Mouse (Mus musculus): Measurements from ENCODE around the gene Pqlc3. TPM values are rescaled to one million over a fixed set of nuclear protein-coding genes. Genes with fewer than 3 reads are reported as not detected.

Gene Pqlc3
- polyA plus RNA-seq (2015; fragmentation: Nextera tagmentation; extraction: Ambion mirVana): 1.7 and 2.1 TPM in 2 replicates

DNA sequence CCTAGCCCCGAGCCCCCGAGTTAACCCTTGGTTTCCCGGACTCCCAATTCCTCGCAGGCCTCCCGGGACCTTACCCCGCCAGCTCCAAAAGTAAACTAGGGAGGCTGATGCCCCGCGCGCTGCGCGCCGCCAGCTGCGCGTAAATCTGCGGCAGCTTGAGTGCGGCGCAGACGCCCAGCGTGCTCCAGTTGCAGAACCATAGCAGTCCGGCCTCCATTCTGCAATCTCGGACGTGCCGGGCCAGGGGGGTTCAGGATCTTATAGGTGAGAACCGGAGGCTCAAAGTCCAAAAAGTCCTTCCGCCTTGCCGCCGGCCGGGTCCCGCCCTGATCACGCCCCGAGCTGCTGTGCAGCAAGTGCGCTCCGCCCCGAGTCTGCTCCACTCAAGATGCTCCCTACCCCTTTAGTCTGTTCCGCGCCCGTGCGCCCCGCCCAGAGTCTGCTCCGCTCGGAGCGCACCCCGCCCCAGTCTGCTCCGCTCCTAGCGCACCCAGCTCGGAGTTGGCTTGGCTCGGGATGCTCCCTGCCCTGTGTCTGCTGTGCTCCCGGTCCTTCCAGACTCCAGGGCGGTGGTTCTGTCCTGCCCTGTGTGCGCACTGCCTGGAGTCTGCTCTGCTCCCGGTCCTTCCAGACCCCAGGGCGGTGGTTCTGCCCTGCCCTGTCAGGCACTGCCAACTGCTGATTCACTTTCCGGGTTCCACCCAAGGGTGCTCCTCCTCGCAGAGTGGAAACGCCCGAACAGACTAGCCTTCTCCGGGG lies at the start of gene Pqlc3:
Gene Pqlc3 (minus strand): TSS at position 670 of the 759 bp plus-strand sequence.
- Histone ChIP-seq H3K9me3 (ENCODE audit: control insufficient read depth, low read length) (no peaks in the 10 kb centered on the region), H3K4me3 (ENCODE audit: low read length) (peak within 1 kb of the TSS; percentile 49), H3K4me1 (ENCODE audit: control insufficient read depth, insufficient read depth, low read depth, low read length) (peaks cover 6% of the 10 kb centered on the region), H3K36me3 (ENCODE audit: control insufficient read depth, insufficient read depth, low read length) (no peaks in the 10 kb centered on the region), H3K27ac (ENCODE audit: low read depth, low read length) (no peak within 1 kb of the TSS), H3K9ac (ENCODE audit: low read depth, low read length) (peak within 1 kb of the TSS; percentile 6; the same call in 1 of the 2 replicates), H3K27me3 (replicated peaks; ENCODE audit: control insufficient read depth, insufficient read depth, low read length) (peaks cover 25% of the 10 kb centered on the region), H3K4me2 (ENCODE audit: low read length) (peak within 1 kb of the TSS; percentile 66)
- peak; percentile 79 for ATAC-seq
- WGBS: 1% methylated on average over 57 of the region's 57 CpGs

DNA sequence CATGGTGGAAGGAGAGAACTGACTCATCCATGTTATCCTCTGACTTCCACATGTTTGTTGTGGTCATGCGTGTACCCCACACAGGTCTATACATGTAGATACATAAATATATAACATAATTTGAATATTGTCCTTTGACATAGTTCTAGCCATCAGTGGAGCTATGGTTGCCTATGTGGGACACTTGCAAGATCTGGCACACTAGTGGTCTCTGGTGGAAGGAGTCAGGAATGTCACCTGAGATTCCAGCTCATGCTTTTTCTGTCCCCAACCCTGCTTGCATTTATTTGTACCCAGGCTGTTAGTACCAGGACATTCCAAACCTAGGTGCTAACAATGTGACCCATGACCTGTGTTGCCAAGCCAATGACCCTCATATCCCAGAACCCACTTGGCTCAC lies 49.6 kb upstream of the Pqlc3 start:
- ATAC-seq: no peak
- Histone ChIP-seq H3K9ac (ENCODE audit: low read depth, low read length) (no peak overlapping the region), H3K36me3 (ENCODE audit: control insufficient read depth, insufficient read depth, low read length) (no peaks in the 10 kb centered on the region), H3K27ac (ENCODE audit: low read depth, low read length) (no peak overlapping the region), H3K9me3 (ENCODE audit: control insufficient read depth, low read length) (no peaks in the 10 kb centered on the region), H3K4me1 (ENCODE audit: control insufficient read depth, insufficient read depth, low read depth, low read length) (peaks cover 9% of the 10 kb centered on the region), H3K27me3 (replicated peaks; ENCODE audit: control insufficient read depth, insufficient read depth, low read length) (no peaks in the 10 kb centered on the region; the same call in 1 of the 2 replicates), H3K4me3 (ENCODE audit: low read length) (no peak overlapping the region), H3K4me2 (ENCODE audit: low read length) (no peak overlapping the region)
- 91% methylated on average over 1 of the region's 1 CpGs for WGBS

- no peaks in the 10 kb centered on the region for H3K9me3 ChIP-seq (ENCODE audit: control insufficient read depth, low read length)
- peak; percentile 87 for ATAC-seq
- no peaks in the 10 kb centered on the region; the same call in 1 of the 2 replicates for H3K27me3 ChIP-seq (replicated peaks; ENCODE audit: control insufficient read depth, insufficient read depth, low read length)
- no peak overlapping the region for H3K27ac ChIP-seq (ENCODE audit: low read depth, low read length)
- H3K9ac ChIP-seq (ENCODE audit: low read depth, low read length): no peak overlapping the region
- H3K4me1 ChIP-seq (ENCODE audit: control insufficient read depth, insufficient read depth, low read depth, low read length): peaks cover 9% of the 10 kb centered on the region
- 31% methylated on average over 7 of the region's 7 CpGs for WGBS
- no peak overlapping the region for H3K4me3 ChIP-seq (ENCODE audit: low read length)
- H3K36me3 ChIP-seq (ENCODE audit: control insufficient read depth, insufficient read depth, low read length): no peaks in the 10 kb centered on the region
- no peak overlapping the region for H3K4me2 ChIP-seq (ENCODE audit: low read length)
These were observed 48.9 kb upstream of the Pqlc3 start for GRCm38 (mm10) chr12:17048979-17049612.

DNA sequence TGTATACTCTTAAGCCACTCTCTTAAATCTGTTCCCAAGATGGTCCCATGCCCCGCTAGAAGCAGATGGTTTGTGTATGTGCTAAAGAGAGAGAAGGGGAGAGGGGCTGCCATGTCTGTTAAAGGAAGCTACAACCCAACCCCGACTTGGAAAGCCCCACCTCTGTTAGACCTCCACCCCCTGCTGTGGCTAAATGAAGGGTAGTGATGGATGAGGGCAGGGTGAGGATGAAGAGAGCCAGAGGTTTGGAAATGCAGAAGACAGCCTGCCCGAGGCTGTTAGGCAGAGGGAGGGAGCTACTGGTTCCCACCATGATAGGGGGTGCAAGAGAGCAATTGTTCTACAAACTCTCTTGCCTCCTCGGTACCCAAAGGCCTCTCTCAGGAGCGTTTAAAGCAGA lies 43.1 kb upstream of the Pqlc3 start:
- Histone ChIP-seq H3K4me2 (ENCODE audit: low read length) (no peak overlapping the region), H3K4me3 (ENCODE audit: low read length) (no peak overlapping the region), H3K27ac (ENCODE audit: low read depth, low read length) (no peak overlapping the region), H3K4me1 (ENCODE audit: control insufficient read depth, insufficient read depth, low read depth, low read length) (no peaks in the 10 kb centered on the region), H3K9me3 (ENCODE audit: control insufficient read depth, low read length) (no peaks in the 10 kb centered on the region), H3K36me3 (ENCODE audit: control insufficient read depth, insufficient read depth, low read length) (no peaks in the 10 kb centered on the region), H3K27me3 (replicated peaks; ENCODE audit: control insufficient read depth, insufficient read depth, low read length) (no peaks in the 10 kb centered on the region), H3K9ac (ENCODE audit: low read depth, low read length) (no peak overlapping the region)
- 49% methylated on average over 5 of the region's 5 CpGs for WGBS
- ATAC-seq: no peak

DNA sequence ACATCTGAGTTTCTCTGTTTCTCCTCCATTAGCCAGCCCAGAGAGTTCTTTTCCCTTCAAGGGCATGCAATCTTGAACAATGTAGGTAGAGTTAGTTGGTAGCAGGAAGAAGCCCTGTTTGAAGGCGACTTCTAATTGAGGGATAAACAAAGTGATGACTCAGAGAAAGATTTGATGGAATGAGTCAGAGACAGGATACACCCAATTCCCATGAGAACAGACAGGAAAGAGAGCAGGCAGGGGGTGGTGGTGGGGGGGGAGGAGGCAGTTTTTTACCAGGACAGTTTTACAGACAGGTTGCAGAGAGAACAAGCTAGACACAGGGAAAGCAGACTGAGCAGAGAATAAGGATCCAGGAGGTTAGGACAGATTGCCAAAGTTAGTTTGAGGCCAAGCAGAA lies 40.4 kb upstream of the Pqlc3 start:
- no peak overlapping the region for H3K4me3 ChIP-seq (ENCODE audit: low read length)
- no peak overlapping the region for H3K4me2 ChIP-seq (ENCODE audit: low read length)
- H3K27me3 ChIP-seq (replicated peaks; ENCODE audit: control insufficient read depth, insufficient read depth, low read length): no peaks in the 10 kb centered on the region
- no peak overlapping the region for H3K9ac ChIP-seq (ENCODE audit: low read depth, low read length)
- WGBS: 59% methylated on average over 1 of the region's 1 CpGs
- no peaks in the 10 kb centered on the region for H3K9me3 ChIP-seq (ENCODE audit: control insufficient read depth, low read length)
- no peak for ATAC-seq
- H3K4me1 ChIP-seq (ENCODE audit: control insufficient read depth, insufficient read depth, low read depth, low read length): peaks cover 8% of the 10 kb centered on the region; the same call in 1 of the 2 replicates
- H3K27ac ChIP-seq (ENCODE audit: low read depth, low read length): no peak overlapping the region
- no peaks in the 10 kb centered on the region for H3K36me3 ChIP-seq (ENCODE audit: control insufficient read depth, insufficient read depth, low read length)

- Histone ChIP-seq H3K4me3 (ENCODE audit: low read length) (no peak overlapping the region), H3K4me2 (ENCODE audit: low read length) (no peak overlapping the region), H3K27me3 (replicated peaks; ENCODE audit: control insufficient read depth, insufficient read depth, low read length) (no peaks in the 10 kb centered on the region), H3K36me3 (ENCODE audit: control insufficient read depth, insufficient read depth, low read length) (no peaks in the 10 kb centered on the region), H3K4me1 (ENCODE audit: control insufficient read depth, insufficient read depth, low read depth, low read length) (peaks cover 8% of the 10 kb centered on the region; the same call in 1 of the 2 replicates), H3K9me3 (ENCODE audit: control insufficient read depth, low read length) (no peaks in the 10 kb centered on the region), H3K9ac (ENCODE audit: low read depth, low read length) (no peak overlapping the region), H3K27ac (ENCODE audit: low read depth, low read length) (no peak overlapping the region)
- 71% methylated on average over 2 of the region's 2 CpGs for WGBS
- ATAC-seq: no peak
These were observed 39.2 kb upstream of the Pqlc3 start for GRCm38 (mm10) chr12:17039415-17039814.

DNA sequence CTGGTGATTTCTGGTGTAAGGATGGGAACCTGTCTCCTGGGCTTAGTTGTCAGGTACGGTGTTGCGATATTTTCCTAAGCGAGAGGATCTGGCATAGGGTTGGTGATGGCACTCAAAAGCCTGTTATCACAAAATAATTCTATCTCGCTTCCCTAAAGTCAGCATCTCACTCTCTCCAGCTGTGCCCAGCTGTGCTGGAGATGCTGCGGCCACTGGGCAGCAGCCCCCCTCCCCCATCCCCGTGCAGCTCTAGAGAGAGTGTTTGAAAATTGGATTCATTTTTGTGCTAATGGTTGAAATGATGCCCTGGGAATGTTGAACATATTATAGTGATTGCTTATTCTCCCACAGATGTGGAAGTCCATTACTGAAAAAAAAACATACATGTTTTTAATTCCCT lies 38.0 kb upstream of the Pqlc3 start:
- H3K9ac ChIP-seq (ENCODE audit: low read depth, low read length): no peak overlapping the region
- 56% methylated on average over 6 of the region's 6 CpGs for WGBS
- H3K36me3 ChIP-seq (ENCODE audit: control insufficient read depth, insufficient read depth, low read length): no peaks in the 10 kb centered on the region
- no peak overlapping the region for H3K27ac ChIP-seq (ENCODE audit: low read depth, low read length)
- H3K27me3 ChIP-seq (replicated peaks; ENCODE audit: control insufficient read depth, insufficient read depth, low read length): no peaks in the 10 kb centered on the region
- peaks cover 8% of the 10 kb centered on the region; the same call in 1 of the 2 replicates for H3K4me1 ChIP-seq (ENCODE audit: control insufficient read depth, insufficient read depth, low read depth, low read length)
- no peaks in the 10 kb centered on the region for H3K9me3 ChIP-seq (ENCODE audit: control insufficient read depth, low read length)
- no peak overlapping the region for H3K4me3 ChIP-seq (ENCODE audit: low read length)
- no peak for ATAC-seq
- H3K4me2 ChIP-seq (ENCODE audit: low read length): no peak overlapping the region

- no peak overlapping the region for H3K27ac ChIP-seq (ENCODE audit: low read depth, low read length)
These were observed 36.9 kb upstream of the Pqlc3 start for GRCm38 (mm10) chr12:17037053-17037610.

GRCm38 (mm10) chr12:17036532-17036931 lies 36.3 kb upstream of the Pqlc3 start:
- Histone ChIP-seq H3K36me3 (ENCODE audit: control insufficient read depth, insufficient read depth, low read length) (no peaks in the 10 kb centered on the region), H3K4me1 (ENCODE audit: control insufficient read depth, insufficient read depth, low read depth, low read length) (peaks cover 8% of the 10 kb centered on the region; the same call in 1 of the 2 replicates), H3K4me2 (ENCODE audit: low read length) (no peak overlapping the region), H3K9me3 (ENCODE audit: control insufficient read depth, low read length) (no peaks in the 10 kb centered on the region), H3K4me3 (ENCODE audit: low read length) (no peak overlapping the region), H3K27ac (ENCODE audit: low read depth, low read length) (no peak overlapping the region), H3K9ac (ENCODE audit: low read depth, low read length) (0 out of 2 replicates have a peak overlapping the region, but pooled peaks have one; percentile 15), H3K27me3 (replicated peaks; ENCODE audit: control insufficient read depth, insufficient read depth, low read length) (no peaks in the 10 kb centered on the region)
- ATAC-seq: peak; percentile 46; the same call in 1 of the 2 replicates
- WGBS: 37% methylated on average over 9 of the region's 9 CpGs

More at GRCm38 (mm10) chr12:17037053-17037610, 36.9 kb upstream of the Pqlc3 start:
- WGBS: 49% methylated on average over 14 of the region's 14 CpGs
- Histone ChIP-seq H3K27me3 (replicated peaks; ENCODE audit: control insufficient read depth, insufficient read depth, low read length) (no peaks in the 10 kb centered on the region), H3K9ac (ENCODE audit: low read depth, low read length) (no peak overlapping the region), H3K9me3 (ENCODE audit: control insufficient read depth, low read length) (no peaks in the 10 kb centered on the region), H3K4me3 (ENCODE audit: low read length) (no peak overlapping the region), H3K4me2 (ENCODE audit: low read length) (no peak overlapping the region), H3K36me3 (ENCODE audit: control insufficient read depth, insufficient read depth, low read length) (no peaks in the 10 kb centered on the region), H3K4me1 (ENCODE audit: control insufficient read depth, insufficient read depth, low read depth, low read length) (peaks cover 8% of the 10 kb centered on the region; the same call in 1 of the 2 replicates)
- ATAC-seq: 0 out of 2 replicates have a peak, but pooled peaks have one; percentile 12

Measured in hindbrain, embryonic 16.5 days (tissue).